Mouse (Mus musculus): Measurements from ENCODE around the gene Depdc1b.
A peak's percentile ranks its signal among the peaks of the same experiment; 100 is the strongest.

The Depdc1b gene

GRCm38 (mm10) chr13:108319028-108319427 is 2.9 kb downstream of the Depdc1b start:
- DNase-seq: no peak

GRCm38 (mm10) chr13:108320216-108320615 is 4.1 kb downstream of the Depdc1b start:
- no peak for DNase-seq

GRCm38 (mm10) chr13:108322466-108322865 is 6.3 kb downstream of the Depdc1b start:
- DNase-seq: no peak

GRCm38 (mm10) chr13:108323317-108323716 is 7.2 kb downstream of the Depdc1b start:
- DNase-seq: no peak

GRCm38 (mm10) chr13:108323866-108324829 is 8.0 kb downstream of the Depdc1b start:
- DNase-seq: no peak

- no peak for DNase-seq
Measured at GRCm38 (mm10) chr13:108325871-108326270, 9.7 kb downstream of the Depdc1b start.

GRCm38 (mm10) chr13:108326351-108326750 is 10.2 kb downstream of the Depdc1b start:
- DNase-seq: no peak

GRCm38 (mm10) chr13:108327047-108327446 is 10.9 kb downstream of the Depdc1b start:
- DNase-seq: no peak

GRCm38 (mm10) chr13:108328406-108329180 is 12.5 kb downstream of the Depdc1b start:
- DNase-seq: no peak

- peak; percentile 52 for DNase-seq
Measured at GRCm38 (mm10) chr13:108329693-108330092, 13.6 kb downstream of the Depdc1b start.

- DNase-seq: no peak
Measured at GRCm38 (mm10) chr13:108335257-108336003, 19.3 kb downstream of the Depdc1b start.

- no peak for DNase-seq
Measured at GRCm38 (mm10) chr13:108336192-108336591, 20.1 kb downstream of the Depdc1b start.

- no peak for DNase-seq
Measured at GRCm38 (mm10) chr13:108337340-108337739, 21.2 kb downstream of the Depdc1b start.

GRCm38 (mm10) chr13:108338076-108338836 is 22.1 kb downstream of the Depdc1b start:
- DNase-seq: no peak

- no peak for DNase-seq
Measured at GRCm38 (mm10) chr13:108339907-108340596, 23.9 kb downstream of the Depdc1b start.

- no peak for DNase-seq
Measured at GRCm38 (mm10) chr13:108341585-108341984, 25.5 kb downstream of the Depdc1b start.

GRCm38 (mm10) chr13:108345756-108346155 is 29.6 kb downstream of the Depdc1b start:
- DNase-seq: no peak

- DNase-seq: peak; percentile 12
Measured at GRCm38 (mm10) chr13:108347016-108347415, 30.9 kb downstream of the Depdc1b start.

- DNase-seq: no peak
Measured at GRCm38 (mm10) chr13:108349624-108350023, 33.5 kb downstream of the Depdc1b start.

- no peak for DNase-seq
Measured at GRCm38 (mm10) chr13:108353781-108354180, 37.6 kb downstream of the Depdc1b start.

GRCm38 (mm10) chr13:108354804-108355552 is 38.8 kb downstream of the Depdc1b start:
- no peak for DNase-seq
